Mouse (Mus musculus) lung, embryonic 15.5 days (tissue): ENCODE results near the gene Dpp6. TPM values are rescaled to one million over a fixed set of nuclear protein-coding genes. Genes with fewer than 3 reads are reported as not detected.

Experiments used
- ATAC-seq: fragments of 200-750 bp; cut with Nextera tagmentation; 2 replicates; pipeline ENCODE4 v1.8.0; 2017; ENCODE audit warnings: moderate number of reproducible peaks, borderline replicate concordance; ENCODE audit not compliant: low FRiP score, low TSS enrichment; ENCODE audit errors: extremely low read depth
- H3K27ac ChIP-seq: fragments of 300-500 bp; sonication (generic); 2 replicates; pipeline ENCODE4 v1.5.1; 2015; ENCODE audit warnings: moderate library complexity, mild to moderate bottlenecking, inconsistent platforms
- H3K27me3 ChIP-seq: fragments of 300-500 bp; sonication (generic); 2 replicates; pipeline ENCODE4 v1.6.1; 2015; ENCODE audit warnings: inconsistent platforms
- H3K36me3 ChIP-seq: fragments of 300-500 bp; sonication (generic); 2 replicates; pipeline ENCODE4 v1.6.1; 2015; ENCODE audit warnings: inconsistent platforms
- H3K4me1 ChIP-seq: fragments of 300-500 bp; sonication (generic); 2 replicates; pipeline ENCODE4 v1.6.1; 2015; ENCODE audit warnings: inconsistent platforms
- H3K4me2 ChIP-seq: fragments of 300-500 bp; sonication (generic); 2 replicates; pipeline ENCODE4 v1.6.1; 2015; ENCODE audit warnings: inconsistent platforms, mild to moderate bottlenecking, moderate library complexity
- H3K4me3 ChIP-seq: fragments of 300-500 bp; sonication (generic); 2 replicates; pipeline ENCODE4 v1.5.1; 2015; ENCODE audit warnings: mild to moderate bottlenecking, inconsistent platforms
- H3K9ac ChIP-seq: fragments of 300-500 bp; sonication (generic); 2 replicates; pipeline ENCODE4 v1.6.1; 2015; ENCODE audit warnings: inconsistent platforms
- H3K9me3 ChIP-seq: fragments of 300-500 bp; sonication (generic); 2 replicates; pipeline ENCODE4 v1.6.1; 2016; ENCODE audit warnings: inconsistent platforms
- WGBS: fragments of 180-500 bp; shearing (Covaris S2); methylation state at CpG from one replicate; pipeline ENCODE4 v1.1.7; 2015; 5-methylcytosine and 5-hydroxymethylcytosine counted together
- polyA plus RNA-seq: library from polyadenylated mRNA; unstranded; fragments of >200 nt; fragmentation: Nextera tagmentation; extraction: Ambion mirVana; gene quantifications from 2 replicates; pipeline ENCODE4 v1.2.1, GENCODE M21; 2015

Dpp6 gene
- polyA plus RNA-seq, 1 experiment from 2014 or later, result 0.55 TPM

- Histone ChIP-seq H3K27me3 (no peaks in the 10 kb centered on the region), H3K27ac (no peak overlapping the region), H3K9me3 (no peaks in the 10 kb centered on the region), H3K36me3 (no peaks in the 10 kb centered on the region), H3K4me3 (no peak overlapping the region), H3K4me1 (no peaks in the 10 kb centered on the region), H3K9ac (no peak overlapping the region), H3K4me2 (no peak overlapping the region)
- ATAC-seq, result no peak
- WGBS, result 55% methylated on average over 4 of the region's 4 CpGs
These were observed 604.2 kb downstream of the Dpp6 start for GRCm38 (mm10) chr5:27421090-27421635.

GRCm38 (mm10) chr5:27423766-27424165 lies 606.8 kb downstream of the Dpp6 start:
- ATAC-seq, result no peak
- H3K27ac ChIP-seq, result no peak overlapping the region
- H3K36me3 ChIP-seq, result no peaks in the 10 kb centered on the region
- no peak overlapping the region for H3K4me2 ChIP-seq
- H3K4me3 ChIP-seq, result no peak overlapping the region
- 56% methylated on average over 3 of the region's 3 CpGs for WGBS
- H3K4me1 ChIP-seq, result no peaks in the 10 kb centered on the region
- H3K9me3 ChIP-seq, result no peaks in the 10 kb centered on the region
- H3K9ac ChIP-seq, result no peak overlapping the region
- no peaks in the 10 kb centered on the region for H3K27me3 ChIP-seq

- no peak overlapping the region for H3K27ac ChIP-seq
- H3K36me3 ChIP-seq, result no peaks in the 10 kb centered on the region
- no peak overlapping the region for H3K4me2 ChIP-seq
- no peaks in the 10 kb centered on the region for H3K4me1 ChIP-seq
- H3K9ac ChIP-seq, result no peak overlapping the region
- no peak for ATAC-seq
- 50% methylated on average over 3 of the region's 3 CpGs for WGBS
- no peaks in the 10 kb centered on the region for H3K27me3 ChIP-seq
- no peak overlapping the region for H3K4me3 ChIP-seq
- no peaks in the 10 kb centered on the region for H3K9me3 ChIP-seq
These were observed 607.6 kb downstream of the Dpp6 start for GRCm38 (mm10) chr5:27424484-27425080.

- no peaks in the 10 kb centered on the region for H3K4me1 ChIP-seq
- no peaks in the 10 kb centered on the region for H3K9me3 ChIP-seq
- H3K36me3 ChIP-seq, result no peaks in the 10 kb centered on the region
- no peaks in the 10 kb centered on the region for H3K27me3 ChIP-seq
- no peak for ATAC-seq
- H3K27ac ChIP-seq, result no peak overlapping the region
- H3K4me3 ChIP-seq, result no peak overlapping the region
- H3K4me2 ChIP-seq, result no peak overlapping the region
- no peak overlapping the region for H3K9ac ChIP-seq
- 58% methylated on average over 1 of the region's 1 CpGs for WGBS
These were observed 609.2 kb downstream of the Dpp6 start for GRCm38 (mm10) chr5:27426200-27426599.

GRCm38 (mm10) chr5:27433584-27433983 lies 616.6 kb downstream of the Dpp6 start:
- Histone ChIP-seq H3K36me3 (no peaks in the 10 kb centered on the region), H3K27me3 (no peaks in the 10 kb centered on the region), H3K4me3 (no peak overlapping the region), H3K27ac (no peak overlapping the region), H3K9me3 (no peaks in the 10 kb centered on the region), H3K4me1 (no peaks in the 10 kb centered on the region), H3K4me2 (no peak overlapping the region), H3K9ac (no peak overlapping the region)
- ATAC-seq, result no peak

- Histone ChIP-seq H3K9me3 (no peaks in the 10 kb centered on the region), H3K4me3 (no peak overlapping the region), H3K27me3 (no peaks in the 10 kb centered on the region), H3K27ac (no peak overlapping the region), H3K4me2 (no peak overlapping the region), H3K4me1 (no peaks in the 10 kb centered on the region), H3K36me3 (no peaks in the 10 kb centered on the region), H3K9ac (no peak overlapping the region)
- 36% methylated on average over 3 of the region's 3 CpGs for WGBS
- no peak for ATAC-seq
These were observed 636.3 kb downstream of the Dpp6 start for GRCm38 (mm10) chr5:27453201-27453845.

GRCm38 (mm10) chr5:27454386-27454785 lies 637.4 kb downstream of the Dpp6 start:
- no peaks in the 10 kb centered on the region for H3K36me3 ChIP-seq
- no peak overlapping the region for H3K4me3 ChIP-seq
- no peaks in the 10 kb centered on the region for H3K27me3 ChIP-seq
- H3K9ac ChIP-seq, result no peak overlapping the region
- H3K27ac ChIP-seq, result no peak overlapping the region
- no peak for ATAC-seq
- H3K4me2 ChIP-seq, result no peak overlapping the region
- 82% methylated on average over 3 of the region's 3 CpGs for WGBS
- no peaks in the 10 kb centered on the region for H3K9me3 ChIP-seq
- H3K4me1 ChIP-seq, result no peaks in the 10 kb centered on the region

GRCm38 (mm10) chr5:27456981-27457380 lies 640.0 kb downstream of the Dpp6 start:
- WGBS, result 73% methylated on average over 1 of the region's 1 CpGs
- no peaks in the 10 kb centered on the region for H3K36me3 ChIP-seq

GRCm38 (mm10) chr5:27457686-27458085 lies 640.7 kb downstream of the Dpp6 start:
- no peak overlapping the region for H3K4me2 ChIP-seq
- no peak overlapping the region for H3K27ac ChIP-seq
- no peaks in the 10 kb centered on the region for H3K4me1 ChIP-seq
- no peak overlapping the region for H3K9ac ChIP-seq
- WGBS, result 52% methylated on average over 1 of the region's 1 CpGs
- H3K27me3 ChIP-seq, result no peaks in the 10 kb centered on the region
- no peak overlapping the region for H3K4me3 ChIP-seq
- no peaks in the 10 kb centered on the region for H3K9me3 ChIP-seq
- no peak for ATAC-seq
- H3K36me3 ChIP-seq, result no peaks in the 10 kb centered on the region

More at GRCm38 (mm10) chr5:27456981-27457380, 640.0 kb downstream of the Dpp6 start:
- Histone ChIP-seq H3K4me2 (no peak overlapping the region), H3K4me1 (no peaks in the 10 kb centered on the region), H3K27me3 (no peaks in the 10 kb centered on the region), H3K4me3 (no peak overlapping the region), H3K9ac (no peak overlapping the region), H3K27ac (no peak overlapping the region), H3K9me3 (no peaks in the 10 kb centered on the region)
- no peak for ATAC-seq

- ATAC-seq, result no peak
- no peak overlapping the region for H3K4me2 ChIP-seq
- no peak overlapping the region for H3K9ac ChIP-seq
- H3K4me3 ChIP-seq, result no peak overlapping the region
- H3K27me3 ChIP-seq, result no peaks in the 10 kb centered on the region
- H3K9me3 ChIP-seq, result no peaks in the 10 kb centered on the region
- H3K27ac ChIP-seq, result no peak overlapping the region
- 70% methylated on average over 4 of the region's 4 CpGs for WGBS
- H3K36me3 ChIP-seq, result no peaks in the 10 kb centered on the region
- no peaks in the 10 kb centered on the region for H3K4me1 ChIP-seq
These were observed 658.0 kb downstream of the Dpp6 start for GRCm38 (mm10) chr5:27474964-27475465.

GRCm38 (mm10) chr5:27481706-27482105 lies 664.7 kb downstream of the Dpp6 start:
- Histone ChIP-seq H3K4me3 (no peak overlapping the region), H3K4me1 (no peaks in the 10 kb centered on the region), H3K27me3 (no peaks in the 10 kb centered on the region), H3K4me2 (no peak overlapping the region), H3K9me3 (no peaks in the 10 kb centered on the region), H3K9ac (no peak overlapping the region), H3K27ac (no peak overlapping the region), H3K36me3 (no peaks in the 10 kb centered on the region)
- 78% methylated on average over 2 of the region's 2 CpGs for WGBS
- ATAC-seq, result no peak

- Histone ChIP-seq H3K27ac (no peak overlapping the region), H3K27me3 (no peaks in the 10 kb centered on the region), H3K9ac (no peak overlapping the region), H3K4me3 (no peak overlapping the region), H3K4me2 (no peak overlapping the region), H3K36me3 (no peaks in the 10 kb centered on the region), H3K9me3 (no peaks in the 10 kb centered on the region), H3K4me1 (no peaks in the 10 kb centered on the region)
- 44% methylated on average over 1 of the region's 1 CpGs for WGBS
- ATAC-seq, result no peak
These were observed 669.1 kb downstream of the Dpp6 start for GRCm38 (mm10) chr5:27486138-27486537.
